Mouse (Mus musculus) forebrain, embryonic 13.5 days (tissue): ENCODE measurements around the gene Gm9922. TPM values are rescaled to one million over a fixed set of nuclear protein-coding genes. Genes with fewer than 3 reads are reported as not detected.

Experiments
- ATAC-seq: fragments of 200-750 bp; cut with Nextera tagmentation; 2 replicates; pipeline ENCODE4 v1.8.0; 2017
- H3K27ac ChIP-seq: fragments of 300-500 bp; sonication (generic); 2 replicates; pipeline ENCODE4 v1.5.1; 2015; ENCODE audit warnings: inconsistent platforms, mild to moderate bottlenecking, moderate library complexity
- H3K27me3 ChIP-seq: fragments of 300-500 bp; sonication (generic); 2 replicates; pipeline ENCODE4 v1.6.1; 2015; ENCODE audit warnings: mild to moderate bottlenecking, inconsistent platforms
- H3K36me3 ChIP-seq: fragments of 300-500 bp; sonication (generic); 2 replicates; pipeline ENCODE4 v1.6.1; 2015; ENCODE audit warnings: mild to moderate bottlenecking, inconsistent platforms; ENCODE audit not compliant: poor library complexity, severe bottlenecking
- H3K4me1 ChIP-seq: fragments of 300-500 bp; sonication (generic); 2 replicates; pipeline ENCODE4 v1.6.1; 2015; ENCODE audit warnings: inconsistent platforms
- H3K4me2 ChIP-seq: fragments of 300-500 bp; sonication (generic); 2 replicates; pipeline ENCODE4 v1.6.1; 2015; ENCODE audit warnings: inconsistent platforms, mild to moderate bottlenecking, moderate library complexity
- H3K4me3 ChIP-seq: fragments of 300-500 bp; sonication (generic); 2 replicates; pipeline ENCODE4 v1.5.1; 2015; ENCODE audit warnings: mild to moderate bottlenecking, inconsistent platforms
- H3K9ac ChIP-seq: fragments of 300-500 bp; sonication (generic); 2 replicates; pipeline ENCODE4 v1.6.1; 2015; ENCODE audit warnings: mild to moderate bottlenecking, inconsistent platforms
- H3K9me3 ChIP-seq: fragments of 300-500 bp; sonication (generic); replicated peaks from 2 replicates; pipeline ENCODE4 v1.6.1; 2016; ENCODE audit warnings: inconsistent platforms
- WGBS: fragments of 180-500 bp; shearing (Covaris S2); methylation state at CpG from one replicate; pipeline ENCODE4 v1.1.7; 2015; 5-methylcytosine and 5-hydroxymethylcytosine counted together
- polyA plus RNA-seq: library from polyadenylated mRNA; unstranded; fragments of >200 nt; fragmentation: Nextera tagmentation; extraction: Ambion mirVana; gene quantifications from 2 replicates; pipeline ENCODE4 v1.2.1, GENCODE M21; 2015

The Gm9922 gene
- not detected in 2 replicates for polyA plus RNA-seq

DNA sequence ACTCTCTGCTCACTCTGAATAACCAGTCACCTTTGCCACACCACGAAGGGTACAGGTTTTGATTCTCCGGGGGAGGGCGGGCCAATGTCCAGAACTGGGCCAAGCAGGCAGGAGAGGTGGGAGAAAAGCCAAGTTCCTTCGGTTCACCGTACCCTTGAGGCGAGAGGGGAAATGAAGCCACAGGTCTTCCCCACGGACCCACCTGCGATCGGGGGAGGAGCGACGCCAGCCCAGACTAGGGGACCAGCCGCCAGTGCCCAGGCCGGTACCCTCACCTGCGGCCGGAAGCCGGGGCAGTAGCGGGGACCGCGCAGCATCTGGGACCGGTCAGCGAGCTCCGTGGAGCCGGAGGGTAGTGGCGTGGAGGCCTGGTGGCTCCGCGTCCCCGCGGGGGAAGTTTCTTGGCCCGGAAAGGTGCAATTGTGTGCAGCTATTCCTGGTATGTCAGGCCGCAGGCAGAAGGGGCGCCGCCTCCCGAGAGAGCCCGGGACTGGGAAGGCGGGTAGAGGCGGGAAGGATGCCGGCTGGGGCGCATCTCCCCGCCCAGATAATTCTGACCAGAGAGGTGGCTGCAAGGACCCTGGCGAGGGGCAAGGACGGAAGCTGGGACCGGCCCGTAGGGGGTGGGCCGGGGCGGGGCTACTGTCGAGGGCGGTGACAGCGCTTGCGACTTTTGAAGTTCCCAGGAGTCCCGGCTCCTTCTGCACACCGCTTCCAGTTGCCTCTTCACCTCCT lies at the start of gene Gm9922, which contains the start of gene Lmo7:
Gene Gm9922, minus strand, starts transcription at position 578 of the 735 bp plus-strand sequence.
Gene Lmo7, plus strand, starts transcription at position 721 of the 735 bp plus-strand sequence.
- peak within 1 kb of the TSS; percentile 68 for H3K9ac ChIP-seq
- H3K27me3 ChIP-seq, result peaks cover 47% of the 10 kb centered on the region
- no peaks in the 10 kb centered on the region for H3K36me3 ChIP-seq
- no peaks in the 10 kb centered on the region for H3K9me3 ChIP-seq
- no peak within 1 kb of the TSS for H3K27ac ChIP-seq
- under 1% methylated on average over 42 of the region's 51 CpGs for WGBS
- peak within 1 kb of the TSS; percentile 99 for H3K4me2 ChIP-seq
- H3K4me1 ChIP-seq, result peaks cover 14% of the 10 kb centered on the region
- peak within 1 kb of the TSS; percentile 65 for H3K4me3 ChIP-seq
- peak; percentile 82 for ATAC-seq

DNA sequence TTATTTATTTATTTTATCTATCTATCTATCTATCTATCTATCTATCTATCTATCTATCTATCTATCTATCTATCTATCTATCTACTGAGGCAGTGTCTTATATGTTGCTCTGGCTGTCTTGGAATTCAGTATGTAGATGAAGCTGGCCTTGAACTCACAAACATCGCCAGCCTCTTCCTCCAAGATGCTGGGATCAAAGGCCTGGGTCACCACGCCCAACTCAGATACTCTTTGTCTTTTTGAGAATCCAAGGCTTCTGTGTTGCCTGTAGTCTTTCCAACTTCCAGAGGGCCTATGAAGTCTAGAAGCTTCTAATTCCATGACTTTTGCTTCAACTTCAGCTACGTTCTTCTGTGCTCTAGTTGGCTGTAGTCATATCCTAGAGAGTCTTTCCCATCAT lies 48.8 kb upstream of the Gm9922 start:
- peaks cover 8% of the 10 kb centered on the region; the same call in 1 of the 2 replicates for H3K4me1 ChIP-seq
- WGBS, result 96% methylated on average over 3 of the region's 3 CpGs
- no peaks in the 10 kb centered on the region for H3K9me3 ChIP-seq
- no peaks in the 10 kb centered on the region for H3K36me3 ChIP-seq
- no peak overlapping the region for H3K4me3 ChIP-seq
- H3K4me2 ChIP-seq, result no peak overlapping the region
- no peak overlapping the region for H3K9ac ChIP-seq
- ATAC-seq, result no peak
- no peaks in the 10 kb centered on the region for H3K27me3 ChIP-seq
- no peak overlapping the region for H3K27ac ChIP-seq

DNA sequence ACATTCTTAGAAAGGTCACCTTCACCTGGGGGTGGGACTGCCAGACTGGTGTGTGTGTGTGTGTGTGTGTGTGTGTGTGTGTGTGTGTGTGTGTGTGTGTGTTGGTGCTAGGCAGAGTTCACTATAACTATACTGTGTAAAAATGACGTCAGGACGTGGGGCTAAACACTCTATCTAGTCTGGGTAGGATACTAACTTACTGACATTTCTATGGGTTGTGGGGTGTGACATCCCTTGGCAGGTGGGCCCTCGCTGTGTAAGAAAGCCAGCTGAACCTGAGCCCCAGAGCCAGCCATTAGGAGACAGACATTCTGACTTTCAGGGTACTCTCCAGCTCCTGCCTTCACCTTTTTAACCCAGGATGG lies 47.5 kb upstream of the Gm9922 start:
- peak; percentile 61 for ATAC-seq
- H3K4me2 ChIP-seq, result no peak overlapping the region
- H3K9me3 ChIP-seq, result no peaks in the 10 kb centered on the region
- WGBS, result 24% methylated on average over 3 of the region's 3 CpGs
- no peak overlapping the region for H3K4me3 ChIP-seq
- H3K4me1 ChIP-seq, result peaks cover 8% of the 10 kb centered on the region; the same call in 1 of the 2 replicates
- no peak overlapping the region for H3K27ac ChIP-seq
- H3K27me3 ChIP-seq, result no peaks in the 10 kb centered on the region
- H3K9ac ChIP-seq, result no peak overlapping the region
- H3K36me3 ChIP-seq, result no peaks in the 10 kb centered on the region

DNA sequence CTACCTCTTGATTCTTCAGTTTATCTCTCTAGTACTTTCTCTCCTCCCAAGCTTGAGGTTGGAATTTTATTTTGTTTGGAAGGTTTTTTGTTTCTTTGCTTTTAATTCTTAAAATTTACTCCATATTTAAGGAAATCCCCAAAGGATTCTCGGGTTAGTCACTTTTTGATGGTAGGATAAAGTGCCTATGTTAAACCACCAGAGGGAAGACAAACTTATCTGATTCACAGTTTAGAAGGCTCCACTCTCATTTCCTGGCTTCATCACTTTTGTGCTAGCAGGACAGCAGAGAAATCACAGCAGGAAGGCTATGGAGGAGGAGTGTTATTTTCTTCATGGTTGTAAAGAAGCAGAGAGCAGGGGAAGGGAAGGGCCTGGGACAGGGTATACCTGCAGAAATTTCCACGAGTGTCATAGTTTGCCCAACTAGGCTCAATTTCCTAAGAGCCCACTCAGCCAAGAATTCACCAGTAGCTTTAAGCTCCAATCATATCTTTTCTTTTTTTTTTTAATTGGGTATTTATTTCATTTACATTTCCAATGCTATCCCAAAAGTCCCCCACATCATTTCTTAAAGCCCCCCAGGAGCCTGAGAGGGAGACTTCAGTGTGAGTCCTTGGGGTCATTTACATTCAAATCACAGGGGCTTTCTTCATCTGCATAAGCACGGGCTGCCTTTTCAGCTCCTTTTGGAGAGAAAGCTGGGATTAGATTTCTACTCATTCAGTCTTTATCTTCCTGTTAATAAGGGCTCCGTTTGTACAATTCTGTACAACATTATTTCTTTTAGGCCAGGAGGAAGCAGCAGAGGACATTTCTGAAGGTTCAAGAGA lies 46.9 kb upstream of the Gm9922 start:
- Histone ChIP-seq H3K27me3 (no peaks in the 10 kb centered on the region), H3K4me1 (peaks cover 8% of the 10 kb centered on the region; the same call in 1 of the 2 replicates), H3K9ac (no peak overlapping the region), H3K36me3 (no peaks in the 10 kb centered on the region), H3K4me2 (no peak overlapping the region), H3K27ac (no peak overlapping the region), H3K4me3 (no peak overlapping the region), H3K9me3 (no peaks in the 10 kb centered on the region)
- ATAC-seq, result no peak
- 9% methylated on average over 4 of the region's 4 CpGs for WGBS

DNA sequence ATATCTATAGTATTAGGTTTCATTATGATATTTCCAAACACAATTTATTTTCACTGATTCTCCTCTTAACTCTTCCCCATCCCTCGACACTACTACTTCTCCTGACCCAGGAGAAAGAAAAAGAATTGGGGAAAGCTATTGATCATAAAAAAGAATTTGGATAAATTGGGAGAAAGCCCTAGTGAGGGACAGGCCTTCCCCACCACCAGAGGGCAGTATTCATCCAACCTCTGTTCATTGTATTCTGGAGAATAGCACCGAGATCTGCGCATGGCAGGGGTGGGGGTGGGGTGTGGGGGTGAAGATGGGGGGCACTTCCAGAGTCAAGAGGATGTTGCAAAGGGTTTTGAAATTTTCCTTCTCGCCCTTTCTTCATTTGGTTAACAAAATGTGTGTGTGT lies 45.0 kb upstream of the Gm9922 start:
- 62% methylated on average over 4 of the region's 4 CpGs for WGBS
- no peak overlapping the region for H3K4me2 ChIP-seq
- H3K4me3 ChIP-seq, result no peak overlapping the region
- H3K27ac ChIP-seq, result no peak overlapping the region
- peaks cover 8% of the 10 kb centered on the region; the same call in 1 of the 2 replicates for H3K4me1 ChIP-seq
- no peaks in the 10 kb centered on the region for H3K36me3 ChIP-seq
- H3K9ac ChIP-seq, result no peak overlapping the region
- ATAC-seq, result peak; percentile 50; the same call in 1 of the 2 replicates
- H3K9me3 ChIP-seq, result no peaks in the 10 kb centered on the region
- no peaks in the 10 kb centered on the region for H3K27me3 ChIP-seq

DNA sequence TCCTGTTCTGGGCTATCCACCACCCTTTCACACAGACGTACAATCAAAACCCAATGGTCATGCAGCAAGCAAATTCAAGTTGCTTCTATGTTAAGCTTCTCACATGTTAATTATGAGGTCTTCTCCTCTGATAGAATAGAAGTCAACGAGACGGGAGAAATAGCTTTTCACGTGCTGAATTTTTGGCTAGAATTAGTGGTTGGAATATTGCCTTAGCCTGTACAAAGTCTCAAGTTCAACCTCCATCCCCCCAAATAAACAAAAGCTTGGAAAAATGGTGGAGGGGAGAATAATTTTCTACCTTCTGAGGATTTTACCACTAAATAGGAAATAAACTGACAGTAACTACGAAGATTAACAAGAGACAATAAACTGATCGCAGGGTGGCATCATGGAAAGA lies 42.1 kb upstream of the Gm9922 start:
- ATAC-seq, result no peak

DNA sequence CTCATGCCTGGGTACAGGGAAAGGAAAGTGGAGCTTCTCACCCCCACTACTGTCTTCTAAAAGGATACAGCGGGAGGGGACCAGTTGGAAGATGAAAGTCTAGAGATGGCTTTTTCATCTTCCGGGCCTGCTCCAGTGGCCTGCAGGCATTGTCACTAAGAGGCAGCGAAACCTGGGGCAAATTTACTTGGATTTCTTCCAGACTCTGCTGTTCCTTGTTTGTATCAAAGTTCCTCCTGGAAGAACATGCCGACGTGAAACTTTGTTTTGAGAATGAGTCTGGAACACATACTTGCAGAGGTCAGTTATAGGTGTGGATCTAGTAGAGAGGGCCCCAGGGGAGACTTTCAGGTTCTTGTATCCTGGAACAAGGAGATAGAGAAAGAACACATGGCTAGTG lies 41.7 kb upstream of the Gm9922 start:
- Histone ChIP-seq H3K4me1 (no peaks in the 10 kb centered on the region), H3K27me3 (no peaks in the 10 kb centered on the region), H3K36me3 (no peaks in the 10 kb centered on the region), H3K27ac (no peak overlapping the region), H3K9me3 (no peaks in the 10 kb centered on the region), H3K4me3 (no peak overlapping the region), H3K9ac (no peak overlapping the region), H3K4me2 (no peak overlapping the region)
- no peak for ATAC-seq
- 94% methylated on average over 5 of the region's 5 CpGs for WGBS

More for the DNA sequence above, 42.1 kb upstream of the Gm9922 start:
- no peaks in the 10 kb centered on the region for H3K27me3 ChIP-seq
- no peak overlapping the region for H3K9ac ChIP-seq
- H3K27ac ChIP-seq, result no peak overlapping the region
- WGBS, result 93% methylated on average over 6 of the region's 6 CpGs
- no peak overlapping the region for H3K4me2 ChIP-seq
- peaks cover 2% of the 10 kb centered on the region; the same call in 1 of the 2 replicates for H3K4me1 ChIP-seq
- H3K36me3 ChIP-seq, result no peaks in the 10 kb centered on the region
- no peak overlapping the region for H3K4me3 ChIP-seq
- H3K9me3 ChIP-seq, result no peaks in the 10 kb centered on the region

DNA sequence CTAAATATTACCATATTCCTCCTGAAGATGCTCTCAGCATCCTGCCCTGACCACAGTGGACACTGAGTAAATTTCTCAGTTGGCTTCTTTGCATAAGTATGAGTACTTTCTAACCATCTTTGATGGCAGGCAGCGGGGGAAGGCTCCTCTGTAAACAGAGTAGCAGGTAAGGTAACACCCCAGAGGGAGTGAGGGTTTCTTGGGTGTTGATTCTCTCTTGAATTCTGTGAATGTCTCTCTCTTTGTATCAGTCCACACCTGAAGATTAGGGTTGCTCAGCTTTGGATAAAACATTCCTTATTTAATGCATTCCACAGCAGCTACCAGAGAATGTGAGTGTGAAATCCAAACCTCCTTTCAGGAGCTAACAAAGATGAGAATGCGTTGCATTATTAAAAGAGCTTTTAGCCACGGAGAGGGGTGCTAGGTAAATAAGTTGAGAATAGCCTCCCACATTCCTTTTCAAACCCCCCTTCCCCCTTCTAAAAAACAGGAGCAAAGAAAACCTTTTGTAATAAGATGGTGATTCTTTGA lies 34.2 kb upstream of the Gm9922 start:
- 23% methylated on average over 3 of the region's 3 CpGs for WGBS
- Histone ChIP-seq H3K36me3 (no peaks in the 10 kb centered on the region), H3K4me3 (no peak overlapping the region), H3K27ac (no peak overlapping the region), H3K9me3 (no peaks in the 10 kb centered on the region), H3K4me1 (no peaks in the 10 kb centered on the region), H3K27me3 (no peaks in the 10 kb centered on the region), H3K9ac (no peak overlapping the region), H3K4me2 (no peak overlapping the region)
- no peak for ATAC-seq

DNA sequence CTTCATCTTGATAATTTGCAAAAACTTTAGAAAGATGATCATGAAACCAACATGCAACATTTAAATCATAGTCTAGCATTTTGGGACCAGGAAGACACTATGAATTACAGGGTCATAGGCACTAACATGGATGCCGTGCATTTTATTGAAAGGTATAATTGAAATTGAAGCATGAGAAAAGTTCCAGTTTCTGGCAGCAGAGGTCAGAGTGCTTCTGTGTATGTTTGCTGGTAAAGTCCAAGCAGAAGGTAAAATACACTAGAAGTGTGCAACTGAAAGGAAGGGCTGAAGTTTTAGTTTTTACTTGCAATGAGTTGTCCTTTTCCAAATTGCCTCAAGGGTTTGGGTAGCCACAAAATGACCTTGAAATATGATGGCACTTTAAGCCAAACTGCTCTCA lies 32.7 kb upstream of the Gm9922 start:
- no peak for ATAC-seq
- WGBS, result 40% methylated on average over 1 of the region's 1 CpGs

DNA sequence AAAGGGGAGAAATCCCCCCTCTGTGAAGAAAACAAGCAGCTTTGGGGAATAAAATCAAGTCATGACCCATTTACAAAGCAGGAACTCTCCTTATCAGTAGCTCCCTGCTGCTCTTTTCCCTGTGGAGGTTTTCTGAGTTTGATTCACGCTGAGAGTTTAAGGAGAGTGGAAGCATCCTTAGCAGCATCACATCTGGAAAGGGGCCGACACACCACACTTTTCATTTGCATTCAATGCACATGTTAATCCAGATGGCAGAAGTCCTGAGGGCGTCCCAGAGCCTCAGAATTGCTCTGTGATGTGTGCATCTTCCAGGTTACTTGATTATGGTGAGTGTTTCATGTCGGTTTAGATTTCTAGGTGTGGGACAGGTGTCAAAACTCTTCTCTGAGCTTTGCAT lies 25.8 kb upstream of the Gm9922 start:
- 39% methylated on average over 4 of the region's 4 CpGs for WGBS
- Histone ChIP-seq H3K9ac (no peak overlapping the region), H3K27me3 (no peaks in the 10 kb centered on the region), H3K36me3 (no peaks in the 10 kb centered on the region), H3K4me1 (no peaks in the 10 kb centered on the region), H3K9me3 (no peaks in the 10 kb centered on the region), H3K4me2 (no peak overlapping the region), H3K27ac (no peak overlapping the region), H3K4me3 (no peak overlapping the region)
- ATAC-seq, result no peak

More for the DNA sequence above, 32.7 kb upstream of the Gm9922 start:
- Histone ChIP-seq H3K9me3 (no peaks in the 10 kb centered on the region), H3K27ac (no peak overlapping the region), H3K4me2 (no peak overlapping the region), H3K4me3 (no peak overlapping the region), H3K9ac (no peak overlapping the region), H3K36me3 (no peaks in the 10 kb centered on the region), H3K4me1 (no peaks in the 10 kb centered on the region), H3K27me3 (no peaks in the 10 kb centered on the region)

DNA sequence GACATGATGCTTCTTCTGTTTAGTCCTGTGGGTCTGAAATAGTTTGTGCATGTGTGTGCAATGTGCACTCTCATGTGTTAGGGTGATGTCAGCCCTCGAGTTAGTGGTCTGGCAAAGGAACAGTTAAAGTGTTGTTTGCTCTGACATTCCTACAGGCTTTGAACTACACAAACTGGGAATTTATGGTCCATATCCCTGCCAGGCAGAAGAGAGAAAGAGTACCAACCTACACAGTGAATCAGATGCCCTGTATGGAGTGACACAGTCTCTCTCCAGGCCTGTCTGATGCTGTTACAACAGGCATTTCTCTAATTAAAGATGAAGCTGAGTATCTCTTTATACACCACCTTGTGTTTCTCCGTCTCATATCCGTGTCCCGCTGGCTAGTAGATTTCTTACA lies 21.3 kb upstream of the Gm9922 start:
- 85% methylated on average over 4 of the region's 4 CpGs for WGBS
- Histone ChIP-seq H3K9me3 (no peaks in the 10 kb centered on the region), H3K4me2 (no peak overlapping the region), H3K27me3 (no peaks in the 10 kb centered on the region), H3K4me1 (no peaks in the 10 kb centered on the region), H3K27ac (no peak overlapping the region), H3K4me3 (no peak overlapping the region), H3K36me3 (no peaks in the 10 kb centered on the region), H3K9ac (no peak overlapping the region)
- ATAC-seq, result no peak

DNA sequence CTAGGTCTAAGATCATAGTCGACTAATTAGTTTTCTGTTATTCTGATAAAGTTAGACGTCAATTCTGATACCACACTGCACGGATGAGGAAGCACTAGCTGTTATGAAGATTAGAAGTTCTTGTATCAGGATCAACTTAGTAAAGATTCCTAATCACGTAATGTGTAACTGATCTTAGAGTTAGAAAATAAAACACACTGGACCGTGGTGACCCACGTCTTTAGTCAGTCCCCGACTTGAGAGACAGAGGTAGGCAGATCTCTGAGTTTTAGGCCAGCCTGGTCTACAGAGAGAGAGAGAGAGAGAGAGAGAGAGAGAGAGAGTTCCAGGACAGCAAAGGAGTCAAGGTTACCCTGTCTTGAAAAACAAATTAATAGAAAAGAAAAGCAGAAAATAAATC lies 18.8 kb upstream of the Gm9922 start:
- no peak for ATAC-seq
- no peak overlapping the region for H3K27ac ChIP-seq
- 92% methylated on average over 7 of the region's 7 CpGs for WGBS
- H3K4me3 ChIP-seq, result no peak overlapping the region
- no peak overlapping the region for H3K9ac ChIP-seq
- no peaks in the 10 kb centered on the region for H3K4me1 ChIP-seq
- no peaks in the 10 kb centered on the region for H3K36me3 ChIP-seq
- H3K4me2 ChIP-seq, result no peak overlapping the region
- no peaks in the 10 kb centered on the region for H3K27me3 ChIP-seq
- H3K9me3 ChIP-seq, result no peaks in the 10 kb centered on the region
